Mouse (Mus musculus) T-helper 17 cell (primary cell): ENCODE results near the gene Ripor1.

ENCODE experiments used
- in situ Hi-C, 2 experiments: fragments of 300-600 bp; cut with MboI, MseI; formaldehyde crosslinking; loops; 1 replicate in 1 of 2; 2 replicates in 1 of 2; pipeline ENCODE4 v1.15.1; 2025; ENCODE audit warnings: high pct_unique_total_duplicates in 2 of 2

The Ripor1 gene

DNA sequence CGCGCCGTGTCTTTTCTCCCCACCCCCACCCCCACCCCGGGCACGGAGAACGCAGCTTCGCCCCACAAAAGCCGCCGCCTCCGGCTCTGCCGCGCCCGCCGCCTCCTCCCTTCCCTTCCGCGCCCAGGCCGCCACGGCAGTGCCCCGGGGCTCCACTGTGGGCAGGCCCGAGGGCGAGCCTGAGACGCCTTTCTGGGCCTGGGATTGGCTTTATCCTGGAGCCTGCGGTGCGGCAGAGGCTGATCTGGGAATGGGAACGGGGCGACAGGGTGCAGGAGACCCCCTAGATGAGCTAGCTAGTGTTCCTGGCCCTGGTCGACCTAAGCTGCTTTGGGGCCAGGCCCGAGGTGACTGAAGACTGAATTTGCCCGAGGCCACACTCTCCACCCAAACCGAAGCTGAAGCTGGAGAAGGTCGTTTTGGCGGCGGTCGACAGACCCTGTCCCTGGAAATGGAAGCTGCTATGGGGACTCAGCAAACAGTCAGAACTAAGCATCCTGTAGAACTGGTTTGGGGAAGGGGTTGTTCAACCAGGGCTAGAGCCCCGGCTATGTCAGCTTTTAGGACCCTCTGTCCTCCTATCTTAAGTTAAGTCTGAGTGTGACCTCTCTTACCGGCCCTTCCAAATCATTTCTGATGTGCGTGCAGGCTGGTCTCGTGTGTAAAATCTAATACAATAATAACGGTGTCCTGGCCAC is 585 bp downstream of the Ripor1 start:
- in situ Hi-C loops, result no loop called here

DNA sequence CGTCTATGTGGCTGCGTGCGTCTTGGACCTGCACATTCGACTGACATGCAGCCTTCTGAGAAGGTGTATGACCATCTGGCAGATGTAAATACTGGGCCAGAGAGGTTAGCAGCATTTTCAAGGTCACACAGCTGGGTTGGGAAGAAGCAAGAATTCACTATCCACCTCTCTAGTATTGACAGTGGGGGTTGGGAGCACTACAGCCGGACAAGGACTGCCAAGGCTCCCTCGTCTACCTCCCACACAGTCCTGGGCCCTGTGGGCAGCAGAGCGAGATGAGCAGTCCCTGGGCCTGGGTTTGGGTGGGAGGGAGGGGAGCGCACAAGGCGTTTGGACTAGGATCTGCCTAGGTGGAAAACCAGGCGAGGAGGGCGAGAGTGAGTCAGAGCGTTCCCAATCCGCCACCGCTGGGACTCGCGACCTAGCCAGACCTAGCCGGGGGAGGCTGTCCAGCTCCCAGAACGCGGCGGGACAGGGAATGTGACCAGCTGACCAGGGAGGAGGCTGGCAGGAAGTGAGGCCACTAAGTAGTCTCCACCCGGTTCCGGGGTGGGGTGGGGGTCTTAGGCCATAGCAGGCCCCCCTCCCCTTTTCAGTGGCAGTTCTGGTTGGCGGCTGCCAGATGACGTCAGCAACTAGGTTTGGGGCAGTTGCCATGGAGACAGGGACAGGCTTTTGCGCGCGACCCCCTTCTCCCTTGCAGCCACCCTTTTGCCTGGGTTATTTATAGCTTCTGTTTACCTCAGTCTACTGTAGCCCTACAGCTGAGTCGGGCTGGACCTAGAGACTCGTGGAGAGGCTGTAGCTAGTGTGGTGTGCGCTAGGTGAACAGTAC is 1.4 kb downstream of the Ripor1 start:
- in situ Hi-C loops, result no loop called here

DNA sequence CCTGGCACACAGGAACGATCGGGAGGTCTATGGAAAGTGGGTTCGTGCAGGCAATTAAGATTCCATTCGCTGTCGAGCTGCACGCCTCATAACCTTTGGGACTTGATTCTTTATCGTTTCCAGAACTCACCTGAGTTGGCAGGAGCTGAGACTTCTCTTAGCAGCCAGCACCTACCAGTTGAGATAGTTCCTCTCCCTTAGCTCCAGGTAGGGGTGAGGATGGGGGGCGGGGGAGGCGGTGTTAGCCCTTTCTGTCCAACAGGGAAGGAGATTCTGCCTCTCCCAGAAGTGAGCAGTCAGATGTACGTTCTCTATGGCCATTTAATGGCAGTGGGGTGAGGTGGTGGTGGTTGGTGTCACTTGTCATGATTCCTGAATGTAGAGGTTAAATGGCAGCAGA is 2.0 kb downstream of the Ripor1 start:
- in situ Hi-C loops, result no loop called here

DNA sequence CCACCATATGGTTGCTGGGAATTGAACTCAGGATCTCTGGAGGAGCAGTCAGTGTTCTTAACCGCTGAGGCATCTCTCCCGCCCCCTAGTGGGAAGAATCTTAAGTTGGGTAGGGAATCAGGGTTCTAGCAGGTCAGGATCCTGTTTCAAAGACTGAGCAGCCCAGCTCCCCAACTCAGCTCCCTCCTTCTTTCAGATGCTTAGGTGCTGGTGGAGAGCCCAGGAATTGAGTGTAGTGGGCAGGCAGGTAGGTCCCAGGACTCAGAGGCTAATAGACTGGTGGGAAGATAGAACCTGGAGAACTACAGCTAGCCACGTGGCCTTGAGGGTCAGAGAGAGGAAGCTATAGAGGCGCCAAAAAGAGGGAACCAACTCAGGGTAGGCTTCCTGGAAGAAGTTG is 2.6 kb downstream of the Ripor1 start:
- in situ Hi-C loops, result no loop called here

DNA sequence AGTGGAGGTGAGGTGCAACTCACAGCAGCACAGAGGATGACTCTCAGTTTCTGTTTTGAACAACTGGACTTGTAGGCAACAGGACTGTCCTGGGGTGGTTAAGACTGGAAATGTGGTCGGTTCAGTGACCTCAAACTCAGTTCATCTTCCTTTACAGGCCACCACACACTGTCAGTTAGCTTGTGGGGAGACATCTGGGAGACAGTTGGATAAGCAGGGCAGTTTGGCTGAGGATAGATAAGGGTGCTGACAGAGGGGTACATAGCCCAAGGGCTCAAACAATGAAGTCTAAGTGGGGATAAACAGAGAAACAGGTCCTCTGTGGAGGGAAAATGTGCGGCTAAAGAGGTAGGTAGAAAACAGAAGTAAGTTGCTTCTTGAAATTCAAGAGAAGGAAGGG is 4.3 kb downstream of the Ripor1 start:
- in situ Hi-C loops, result no loop called here

DNA sequence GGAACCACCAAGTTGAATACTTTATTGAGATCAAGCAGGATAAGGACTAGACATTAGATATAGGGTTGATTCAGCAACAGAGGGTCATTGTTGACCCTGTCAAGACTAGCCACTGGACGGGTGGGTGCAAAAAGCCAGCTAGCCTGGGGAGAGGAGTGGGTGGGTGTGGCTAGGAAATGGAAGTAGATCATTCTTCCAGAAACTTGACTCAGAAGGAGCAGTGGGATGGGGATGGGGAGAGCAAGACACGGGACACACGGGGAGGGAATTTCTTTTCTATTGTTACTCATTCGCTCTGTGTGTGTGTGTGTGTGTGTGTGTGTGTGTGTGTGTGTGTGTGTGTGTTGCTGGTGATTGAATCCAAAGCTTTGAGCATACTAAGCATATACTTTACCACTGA is 4.7 kb downstream of the Ripor1 start:
- in situ Hi-C loops, result no loop called here

DNA sequence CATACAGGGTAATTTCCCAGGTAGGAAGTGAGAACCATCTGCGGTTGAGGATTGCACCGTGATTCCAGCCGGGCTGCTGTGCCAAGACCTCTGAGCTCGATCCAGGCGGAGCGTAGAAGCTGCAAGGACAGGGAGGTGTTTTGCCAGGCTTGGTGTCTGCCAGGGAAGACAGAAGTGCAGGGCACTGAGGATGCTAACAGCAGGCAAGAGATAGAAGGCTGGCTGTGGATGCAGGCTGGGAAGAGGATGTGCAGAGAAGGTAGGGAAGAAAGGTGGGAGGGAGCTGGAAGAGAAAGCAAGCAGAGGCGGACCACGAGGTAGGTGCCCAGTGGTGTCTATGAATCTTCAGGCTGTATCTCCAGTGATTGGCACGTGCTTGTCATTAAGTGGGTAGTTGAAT is 6.8 kb downstream of the Ripor1 start:
- in situ Hi-C loops, result no loop called here

DNA sequence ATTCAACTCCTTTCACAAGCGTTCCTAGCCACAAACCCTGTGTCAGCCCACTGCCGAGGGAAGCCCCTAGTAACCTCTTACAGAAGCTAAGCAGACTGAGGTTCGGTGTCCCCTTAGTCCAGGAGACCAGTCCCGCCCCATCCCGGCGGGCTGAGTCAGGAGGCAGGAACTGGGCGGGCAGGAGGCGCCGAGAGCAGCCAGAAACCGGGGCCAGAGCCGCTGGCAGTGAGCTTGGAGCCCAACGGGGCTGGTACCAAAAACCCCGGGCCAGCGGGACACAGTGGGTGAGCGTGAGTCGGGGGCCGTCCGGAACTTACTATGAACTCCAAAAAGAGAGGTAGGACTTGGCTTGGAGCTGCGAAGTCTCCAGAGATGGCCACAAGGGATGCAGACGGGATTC is 8.0 kb downstream of the Ripor1 start:
- in situ Hi-C loops, result no loop called here

DNA sequence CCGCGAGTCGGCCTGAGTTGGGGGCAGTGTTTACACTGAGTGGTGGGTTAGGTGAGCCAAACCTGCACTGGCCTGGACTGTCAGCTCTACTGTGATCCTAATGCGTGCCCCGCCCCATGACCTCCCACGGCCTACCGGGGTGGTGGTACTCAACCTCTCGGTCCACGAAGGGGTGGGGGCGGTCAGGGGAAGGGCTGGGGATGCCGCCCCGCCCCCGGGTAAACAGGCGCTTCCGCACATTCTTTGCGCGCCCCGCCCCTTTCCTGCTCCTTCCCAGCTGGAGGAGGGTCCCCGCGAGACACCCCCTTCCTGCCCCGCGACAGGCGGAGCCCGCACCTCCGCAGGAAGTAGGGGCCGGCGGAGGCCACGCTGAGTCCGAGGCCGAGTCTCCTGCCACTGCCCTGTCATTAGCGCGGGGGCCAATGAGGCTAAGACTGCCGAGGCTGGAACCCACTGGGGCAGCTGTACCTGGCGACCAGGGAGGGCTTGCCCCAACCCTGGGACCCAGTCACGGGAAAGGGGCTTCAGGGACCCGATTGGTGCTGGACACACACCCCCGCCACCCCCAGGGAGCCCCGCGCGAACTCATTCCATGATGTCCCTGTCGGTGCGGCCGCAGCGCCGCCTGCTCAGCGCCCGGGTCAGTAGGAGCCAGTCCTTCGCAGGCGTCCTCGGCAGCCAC is 8.9 kb downstream of the Ripor1 start:
- in situ Hi-C loops, result no loop called here

DNA sequence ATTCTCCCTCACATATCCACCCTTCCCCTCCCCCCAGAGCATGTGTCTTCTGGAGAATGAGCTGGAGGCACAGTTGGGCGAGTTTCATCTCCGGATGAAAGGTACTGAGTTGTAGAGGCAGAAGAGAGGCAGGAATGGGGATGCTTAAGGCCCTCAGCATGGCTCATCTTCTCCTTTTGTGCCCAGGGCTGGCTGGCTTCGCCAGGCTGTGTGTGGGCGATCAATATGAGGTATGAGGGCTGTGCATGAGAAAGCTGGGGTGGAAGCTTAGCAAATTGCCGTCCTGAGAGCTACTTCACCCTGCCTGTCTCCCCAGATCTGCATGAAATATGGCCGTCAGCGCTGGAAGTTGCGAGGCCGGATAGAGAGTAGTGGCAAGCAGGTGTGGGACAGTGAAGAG is 10.9 kb downstream of the Ripor1 start:
- in situ Hi-C loops, result loop anchor here (5.0 kb wide), 2 partner anchors 41 to 71 kb away; partner anchors contain the start of gene Carmil2 (in 2 of the 2)

DNA sequence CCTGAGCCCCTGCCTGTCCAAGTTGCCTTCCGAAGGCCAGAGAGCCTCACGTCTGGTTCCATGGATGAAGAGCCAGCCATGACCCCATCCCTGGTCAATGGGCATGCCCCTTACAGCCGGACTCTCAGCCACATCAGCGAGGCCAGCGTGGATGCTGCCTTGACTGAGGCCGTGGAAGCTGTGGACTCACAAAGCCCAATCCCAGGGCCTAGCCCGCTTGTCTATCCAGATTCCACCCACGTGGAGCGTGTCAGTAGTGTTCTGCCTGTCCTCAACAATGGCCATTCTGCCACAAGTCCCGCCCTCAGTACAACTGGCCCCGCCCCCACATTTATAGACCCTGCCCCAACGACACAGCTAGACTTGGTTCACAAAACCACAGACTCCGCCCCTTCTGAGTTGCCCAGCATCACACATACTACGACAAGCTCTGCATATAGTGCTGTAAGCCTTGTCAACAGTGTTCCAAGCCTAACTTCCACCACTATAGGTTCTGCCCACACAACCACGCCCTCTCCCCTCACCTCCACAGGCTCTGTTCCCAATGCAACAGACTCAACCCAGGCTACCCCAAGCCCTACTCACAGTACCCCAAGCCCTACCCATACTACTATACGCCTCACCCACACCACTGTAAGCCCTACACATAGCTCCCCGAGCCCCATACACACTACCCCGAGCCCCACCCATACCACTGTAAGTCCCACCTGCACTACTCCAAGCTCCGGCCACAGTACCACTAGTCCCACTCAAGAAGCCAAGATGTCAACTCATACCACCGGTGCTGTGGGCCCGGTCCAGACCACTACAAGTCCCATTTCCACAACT is 12.6 kb downstream of the Ripor1 start:
- in situ Hi-C loops, result loop anchor here (5.0 kb wide), 2 partner anchors 40 to 70 kb away; partner anchors contain the start of gene Carmil2 (in 2 of the 2)

DNA sequence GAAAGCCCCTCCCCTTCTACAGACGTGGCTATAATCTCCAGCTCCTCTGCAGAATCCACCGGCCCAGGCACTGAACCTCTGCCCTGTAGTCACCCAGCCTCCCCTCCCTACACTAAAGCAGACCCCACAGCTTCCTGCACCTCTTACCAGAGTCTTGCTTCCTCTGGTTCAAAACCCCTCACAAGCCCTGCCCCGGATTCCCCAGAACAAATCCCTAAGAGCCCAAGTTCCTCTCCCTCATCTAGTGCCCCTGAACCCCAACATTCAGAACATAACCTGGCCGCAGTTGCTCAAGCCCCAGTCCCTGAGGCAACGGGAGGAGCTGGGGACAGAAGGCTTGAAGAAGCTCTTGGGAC is 13.2 kb downstream of the Ripor1 start:
- in situ Hi-C loops, result loop anchor here (5.0 kb wide), 2 partner anchors 39 to 69 kb away; partner anchors contain the start of gene Carmil2 (in 2 of the 2)

DNA sequence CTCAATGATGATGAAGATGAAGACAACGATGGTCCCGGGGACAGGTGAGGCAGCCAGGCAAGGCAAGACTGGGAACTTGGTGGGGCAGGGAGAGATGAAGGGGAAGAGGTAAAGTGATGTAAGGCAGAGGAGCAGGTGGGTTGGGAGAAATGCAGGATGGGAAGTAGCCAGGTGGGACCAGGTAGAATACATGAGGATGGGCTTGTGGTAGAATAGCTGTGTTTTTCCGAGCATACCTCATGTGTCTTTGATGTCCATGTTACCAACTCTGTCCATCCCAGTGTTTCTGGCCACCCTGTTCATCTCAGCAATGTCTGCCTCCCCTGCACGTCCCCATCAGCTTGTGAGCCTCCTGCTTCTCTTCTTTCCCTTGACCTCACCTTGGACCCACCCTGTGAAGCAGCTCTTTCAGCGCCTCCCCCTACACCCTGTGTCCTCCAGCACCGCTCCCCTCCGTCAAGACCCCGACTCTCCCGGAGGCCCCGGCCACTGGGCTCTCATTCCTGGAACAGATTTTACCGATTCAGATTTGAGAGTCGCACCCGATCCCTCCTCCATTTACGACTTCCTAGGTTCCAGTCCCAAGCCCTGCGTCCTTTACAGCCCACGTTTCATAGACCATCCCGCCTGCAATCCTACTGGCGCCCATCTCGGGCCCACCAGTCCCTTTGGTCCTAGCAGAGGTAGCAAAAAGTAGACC is 14.0 kb downstream of the Ripor1 start:
- in situ Hi-C loops, result loop anchor here (5.0 kb wide), 2 partner anchors 38 to 68 kb away; partner anchors contain the start of gene Carmil2 (in 2 of the 2)

DNA sequence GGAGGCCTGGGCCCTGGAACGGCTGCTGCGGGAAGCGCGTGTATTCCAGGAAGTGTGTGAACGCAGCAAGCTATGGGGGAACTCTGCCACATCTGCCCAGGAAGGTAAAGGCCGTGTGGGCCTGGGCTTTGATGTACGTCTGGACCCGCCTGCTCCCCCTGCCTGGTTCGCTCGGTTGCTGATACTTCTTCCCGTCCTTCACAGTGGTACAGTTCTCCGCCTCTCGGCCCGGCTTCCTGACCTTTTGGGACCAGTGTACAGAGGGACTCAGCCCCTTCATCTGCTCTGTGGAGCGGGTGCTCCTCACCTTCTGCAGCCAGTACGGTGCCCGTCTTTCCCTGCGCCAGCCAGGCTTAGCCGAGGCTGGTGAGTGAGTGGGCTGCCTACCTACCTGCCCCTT is 15.2 kb downstream of the Ripor1 start:
- in situ Hi-C loops, result no loop called here

DNA sequence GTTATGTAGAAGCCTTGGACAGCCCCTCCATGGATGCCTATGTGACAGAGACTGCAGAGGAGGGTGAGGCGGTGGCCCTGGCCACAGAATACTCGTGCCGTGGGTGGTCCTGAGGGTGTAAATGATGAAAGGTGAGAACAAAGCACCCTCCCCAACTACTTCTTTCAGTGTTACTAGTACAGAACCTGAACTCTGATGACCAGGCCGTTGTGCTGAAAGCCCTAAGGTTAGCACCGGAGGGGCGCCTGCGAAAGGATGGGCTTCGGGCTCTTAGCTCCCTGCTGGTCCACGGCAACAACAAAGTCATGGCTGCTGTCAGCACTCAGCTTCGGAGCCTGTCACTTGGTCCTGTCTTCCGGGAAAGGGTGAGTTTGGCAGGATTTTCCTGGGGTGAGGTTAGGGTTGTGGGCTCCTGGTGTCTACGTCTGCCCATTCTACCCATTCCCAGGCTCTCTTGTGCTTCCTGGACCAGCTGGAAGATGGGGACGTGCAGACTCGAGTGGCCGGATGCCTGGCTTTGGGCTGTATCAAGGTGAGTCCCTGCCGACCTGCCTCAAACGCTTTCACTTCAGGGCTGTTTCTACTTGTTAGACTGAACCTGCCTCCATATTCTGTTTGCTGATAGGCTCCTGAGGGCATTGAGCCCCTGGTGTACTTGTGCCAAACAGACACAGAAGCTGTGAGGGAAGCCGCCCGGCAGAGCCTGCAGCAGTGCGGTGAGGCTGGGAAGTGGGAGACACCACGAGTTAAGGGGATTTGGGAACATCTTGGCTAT is 16.1 kb downstream of the Ripor1 start:
- in situ Hi-C loops, result no loop called here

DNA sequence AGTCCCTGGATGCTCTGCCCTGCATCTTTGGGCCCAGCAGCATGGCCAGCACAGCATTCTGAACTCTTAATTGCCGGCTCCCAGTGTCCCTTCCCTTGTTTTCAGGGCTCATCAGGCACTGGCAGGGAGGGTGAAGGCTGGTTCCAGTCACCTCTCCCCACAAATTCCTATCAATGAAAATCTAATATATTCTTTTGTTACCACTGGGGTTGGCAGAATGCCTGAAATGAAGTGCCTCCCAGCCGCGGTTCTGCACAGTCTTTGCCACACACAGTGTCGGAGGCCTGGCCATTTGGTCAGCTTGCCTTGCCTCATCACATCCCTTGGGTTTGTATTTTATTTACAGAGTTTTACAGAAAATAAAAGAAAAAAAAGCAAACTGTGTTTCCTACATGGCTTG is 16.8 kb downstream of the Ripor1 start:
- in situ Hi-C loops, result no loop called here

DNA sequence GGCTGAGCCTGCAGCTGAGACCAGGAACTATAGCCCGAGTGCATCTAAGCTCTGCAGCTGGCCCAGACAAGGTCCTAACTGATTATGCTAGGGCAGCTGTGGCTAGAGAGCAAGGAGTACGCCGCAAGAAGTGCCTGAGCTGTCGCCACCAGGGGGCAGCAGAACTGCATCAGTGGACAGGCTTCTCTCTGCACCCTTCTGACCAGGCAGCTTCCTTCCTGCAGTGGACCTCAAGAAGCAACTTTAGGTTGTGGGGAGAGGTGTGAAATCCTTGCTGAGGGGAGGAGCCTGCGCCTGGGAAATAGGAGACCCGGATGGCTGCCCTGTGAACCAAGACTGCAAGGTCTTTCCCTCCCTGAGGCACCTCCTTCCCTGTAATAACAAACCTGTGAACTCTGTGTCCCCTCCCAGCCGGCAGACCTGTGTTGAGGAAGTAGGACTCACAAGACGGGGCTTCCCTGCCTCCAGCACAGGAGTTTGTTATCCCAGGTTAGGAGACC is 17.4 kb downstream of the Ripor1 start:
- in situ Hi-C loops, result no loop called here

DNA sequence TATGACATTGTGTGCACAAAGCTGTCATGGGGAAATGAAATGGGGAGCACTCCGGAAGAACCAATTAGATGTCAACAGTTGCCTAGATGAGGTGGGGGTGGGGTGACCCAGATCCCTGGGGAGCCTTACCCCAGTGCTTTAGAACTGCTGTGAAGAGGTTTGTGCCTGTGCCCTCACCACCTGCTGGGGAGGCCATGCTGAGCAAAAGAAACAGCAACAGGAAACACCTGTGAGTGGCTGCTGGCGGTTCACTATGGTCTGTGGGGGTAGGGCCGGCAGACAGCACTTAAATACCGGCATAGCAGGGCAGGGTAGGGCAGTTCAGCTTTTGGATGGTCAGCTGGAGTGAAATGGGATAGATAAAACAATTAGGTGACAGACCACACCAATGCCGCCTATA is 18.1 kb downstream of the Ripor1 start:
- in situ Hi-C loops, result no loop called here

DNA sequence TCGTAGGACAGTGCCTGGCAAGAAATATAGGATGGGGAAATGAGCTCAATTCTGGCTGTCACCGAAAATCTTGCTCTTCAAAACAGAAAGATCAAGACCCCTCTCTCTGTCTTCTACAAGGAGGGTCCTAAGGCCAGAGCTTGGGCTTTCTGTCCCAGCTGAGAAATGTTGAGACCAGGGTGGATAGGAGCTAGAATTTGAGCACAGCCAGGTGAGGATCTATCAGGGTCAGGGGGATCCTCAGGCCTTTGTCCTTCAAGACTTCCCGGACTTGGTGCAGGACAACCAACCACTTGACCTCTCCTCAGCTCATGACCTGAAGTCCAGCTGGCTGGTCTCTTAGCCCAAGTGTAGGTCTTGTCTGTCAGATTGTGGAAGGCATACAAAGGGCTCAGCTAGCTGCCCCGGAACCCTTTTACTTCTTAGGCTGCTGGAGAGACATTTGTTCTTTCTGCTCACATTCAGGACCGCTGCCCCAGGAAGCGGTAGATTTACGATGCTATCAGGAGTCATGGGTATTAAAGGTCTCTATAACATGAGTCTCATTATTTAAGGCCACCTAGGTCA is 18.7 kb downstream of the Ripor1 start:
- in situ Hi-C loops, result no loop called here

DNA sequence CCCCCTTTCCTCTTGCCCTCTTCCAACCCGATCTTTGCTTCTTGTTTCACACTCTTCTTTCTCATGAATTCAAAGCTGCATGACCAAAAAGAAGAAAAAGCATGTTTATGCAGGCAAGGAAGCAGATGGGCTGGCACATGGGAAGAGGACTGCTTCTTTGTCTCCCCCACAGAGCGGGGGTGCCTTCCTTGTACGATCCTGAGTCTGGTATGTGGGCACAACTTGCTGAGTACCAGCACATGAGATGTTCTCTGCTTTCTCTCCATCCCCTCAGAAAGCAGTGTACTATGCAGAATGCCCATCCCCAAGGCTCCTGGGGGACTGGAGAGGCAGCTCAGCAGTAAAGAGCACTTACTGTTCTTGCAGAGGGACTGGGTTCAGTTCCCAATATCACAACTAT is 19.3 kb downstream of the Ripor1 start:
- in situ Hi-C loops, result no loop called here
